ENCODE assay signal across 8 mouse cellular contexts in genomic region chr7:96142973-96143596, GRCm38 (mm10). TPM values are rescaled to one million over a fixed set of nuclear protein-coding genes. Genes with fewer than 3 reads are reported as not detected.
DNase-seq lines count a peak whose midpoint lies in the region; ATAC-seq lines count a peak whose summit lies in the region.

No protein-coding gene starts in this region.

- intact Hi-C loops in gastrocnemius, postnatal 36 days (cut with DNase I) = no loop called here

- peak; percentile 74 for DNase-seq in kidney, adult 18-20 months
- DNase-seq in kidney, postnatal 4 days = no peak
- DNase-seq in adrenal gland, postnatal 25 days = peak; percentile 71
- peak; percentile 79 for DNase-seq in gastrocnemius, postnatal 36 days
- peak; percentile 75 to 84 for DNase-seq in kidney, postnatal 36 days
- DNase-seq in right cerebral cortex, postnatal 10 days (ENCODE audit: low spot score in 2 of 2) = peak; percentile 53 to 68
- DNase-seq in T-cell, adult 2 months (ENCODE audit: low spot score) = no peak

- ATAC-seq in megakaryocyte, adult 5-6 weeks (ENCODE audit: poor library complexity, severe bottlenecking) = no peak

RNA-seq across cellular contexts. Expression of gene Tenm4, which starts 28.0 kb away (rescaled TPM):
- 10.8 and 17.0 TPM in 2 replicates for total RNA-seq in adrenal gland, postnatal 25 days (2021)
- total RNA-seq in gastrocnemius, postnatal 36 days (2021) = 1 to 10 TPM in 1 of 2 experiments, under 1 TPM in 1; 0.69 to 1.1 TPM
- total RNA-seq in megakaryocyte, adult 5-6 weeks (2015) = not detected in 2 replicates
- total RNA-seq in megakaryocyte, adult 5-6 weeks (2017) = under 0.01 TPM in 1 of 2 replicates, not detected in the other

Comparison
In these comparisons a context has a peak if more than half of its experiments do, and no peak if none do; other contexts are left out.
1. DNase-seq: peak in kidney, adult 18-20 months (single experiment), adrenal gland, postnatal 25 days (single experiment), gastrocnemius, postnatal 36 days (2 of 2), kidney, postnatal 36 days (2 of 2) and right cerebral cortex, postnatal 10 days (2 of 2); none in kidney, postnatal 4 days (0 of 2) and T-cell, adult 2 months (single experiment).